Mouse (Mus musculus): Measurements from ENCODE around the gene Grik3.

- no peak for TF ChIP-seq CTCF (IDR thresholded peaks at IDR 0.05; ENCODE audit: low read depth, low read length)
- TF ChIP-seq POLR2A (IDR thresholded peaks at IDR 0.05; ENCODE audit: insufficient read depth, low read length) = no peak
Measured at GRCm38 (mm10) chr4:125682007-125682406, 191.5 kb downstream of the Grik3 start.

All from ES-Bruce4 (cell line).